Mouse (Mus musculus) retina, postnatal 1 day (tissue): Measurements from ENCODE around the gene Ifna7.
A peak's percentile ranks its signal among the peaks of the same experiment; 100 is the strongest.
"Not testable (repeated sequence)": the region's sequence is repeated elsewhere in the genome, so short reads cannot be mapped to it uniquely, and the experiment has no call there.

Source experiments
- DNase-seq: peaks from one replicate; pipeline ENCODE4 v3.0.0-alpha.2; 2012

Ifna7 gene

DNA sequence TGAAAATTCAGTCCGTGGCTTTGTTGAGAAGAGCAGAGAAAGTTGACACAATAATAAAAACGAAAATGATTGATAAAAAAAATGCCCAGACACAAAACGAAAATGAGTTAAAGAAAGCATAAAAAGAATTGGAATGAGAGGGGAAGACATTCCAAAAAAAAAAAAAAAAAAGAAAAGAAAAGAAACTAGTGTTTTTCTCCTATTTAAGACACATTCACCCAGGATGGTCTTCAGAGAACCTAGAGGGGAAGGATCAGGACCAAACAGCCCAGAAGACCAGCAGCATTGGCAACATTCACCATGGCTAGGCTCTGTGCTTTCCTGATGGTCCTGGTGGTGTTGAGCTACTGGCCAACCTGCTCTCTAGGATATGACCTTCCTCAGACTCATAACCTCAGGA, at the start of gene Ifna7:
Gene Ifna7 (plus strand): TSS at position 301 of the 400 bp plus-strand sequence.
- no peak for DNase-seq

DNA sequence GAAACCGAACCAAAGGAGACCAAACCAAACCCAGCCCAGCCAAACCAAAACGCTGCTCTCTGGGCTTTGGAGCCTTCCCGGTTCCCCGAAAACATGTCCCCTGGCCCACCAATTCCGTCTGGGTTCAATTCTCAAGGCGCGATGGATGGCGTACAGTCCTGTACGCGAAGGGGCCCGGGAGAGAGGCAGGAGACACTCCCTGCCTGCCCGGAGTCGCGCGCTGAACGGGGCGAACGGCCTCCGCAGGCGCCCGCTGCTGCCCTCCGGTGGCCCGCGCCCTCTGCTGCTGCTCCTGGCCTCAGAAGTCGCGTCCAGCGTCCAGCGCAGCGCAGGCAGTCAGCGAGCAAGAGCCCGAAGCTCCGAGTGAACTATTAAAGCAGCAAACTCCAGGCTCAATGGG, 42.5 kb upstream of the Ifna7 start, which contains the start of gene Gm13290:
Gene Gm13290 (plus strand): TSS at position 301 of the 400 bp plus-strand sequence.
- DNase-seq: not testable (repeated sequence)

DNA sequence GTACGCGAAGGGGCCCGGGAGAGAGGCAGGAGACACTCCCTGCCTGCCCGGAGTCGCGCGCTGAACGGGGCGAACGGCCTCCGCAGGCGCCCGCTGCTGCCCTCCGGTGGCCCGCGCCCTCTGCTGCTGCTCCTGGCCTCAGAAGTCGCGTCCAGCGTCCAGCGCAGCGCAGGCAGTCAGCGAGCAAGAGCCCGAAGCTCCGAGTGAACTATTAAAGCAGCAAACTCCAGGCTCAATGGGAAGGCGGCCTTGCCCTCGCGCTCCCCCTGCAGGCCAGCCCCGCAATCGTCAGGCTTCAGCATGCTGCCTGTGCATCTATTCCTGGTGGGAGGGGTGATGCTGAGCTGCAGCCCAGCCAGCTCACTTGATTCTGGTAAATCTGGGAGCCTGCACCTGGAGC, 39.4 kb upstream of the Ifna7 start, which contains the start of gene Gm13289:
Gene Gm13289 (plus strand): TSS at position 301 of the 400 bp plus-strand sequence.
- not testable (repeated sequence) for DNase-seq

- DNase-seq: not testable (repeated sequence)
These were observed 36.5 kb upstream of the Ifna7 start, which contains the start of gene Gm13272 for GRCm38 (mm10) chr4:88779550-88779949. TSS of gene Gm13272 (plus strand) at chr4:88779850.

DNA sequence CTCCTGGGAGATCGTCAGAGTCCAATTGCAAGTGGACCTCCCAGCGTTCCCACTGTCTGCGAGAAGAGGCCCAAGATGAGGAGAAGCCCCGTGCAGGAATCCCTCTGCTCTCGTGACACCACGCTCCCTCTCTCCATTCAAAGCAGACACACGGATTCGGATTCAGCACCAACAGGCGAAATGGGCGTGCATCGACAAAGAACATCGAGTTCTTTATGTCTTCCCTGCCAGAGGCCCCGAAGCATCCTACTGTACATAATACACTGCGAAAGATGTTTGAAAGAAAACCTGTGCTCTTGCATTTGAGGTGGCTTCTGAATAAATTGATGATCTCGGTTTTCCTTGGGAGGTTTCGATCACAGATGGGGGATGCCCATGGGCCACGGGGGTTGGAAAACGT, 35.7 kb upstream of the Ifna7 start:
- DNase-seq: not testable (repeated sequence)

- DNase-seq: not testable (repeated sequence)
These were observed 34.2 kb upstream of the Ifna7 start, which contains the start of gene Ifnz for GRCm38 (mm10) chr4:88781831-88782230. TSS of gene Ifnz (plus strand) at chr4:88782131.

DNA sequence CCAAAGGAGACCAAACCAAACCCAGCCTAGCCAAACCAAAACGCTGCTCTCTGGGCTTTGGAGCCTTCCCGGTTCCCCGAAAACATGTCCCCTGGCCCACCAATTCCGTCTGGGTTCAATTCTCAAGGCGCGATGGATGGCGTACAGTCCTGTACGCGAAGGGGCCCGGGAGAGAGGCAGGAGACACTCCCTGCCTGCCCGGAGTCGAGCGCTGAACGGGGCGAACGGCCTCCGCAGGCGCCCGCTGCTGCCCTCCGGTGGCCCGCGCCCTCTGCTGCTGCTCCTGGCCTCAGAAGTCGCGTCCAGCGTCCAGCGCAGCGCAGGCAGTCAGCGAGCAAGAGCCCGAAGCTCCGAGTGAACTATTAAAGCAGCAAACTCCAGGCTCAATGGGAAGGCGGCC, 33.7 kb upstream of the Ifna7 start:
- DNase-seq: not testable (repeated sequence)

- DNase-seq: not testable (repeated sequence)
These were observed 30.6 kb upstream of the Ifna7 start, which contains the start of gene Gm13276 for GRCm38 (mm10) chr4:88785409-88785808. TSS of gene Gm13276 (plus strand) at chr4:88785709.

GRCm38 (mm10) chr4:88788402-88788801, 27.6 kb upstream of the Ifna7 start, which contains the start of gene Gm13277:
TSS of gene Gm13277 (plus strand) at chr4:88788632.
- not testable (repeated sequence) for DNase-seq

GRCm38 (mm10) chr4:88791250-88791649, 24.8 kb upstream of the Ifna7 start, which contains the start of gene Gm13278:
TSS of gene Gm13278 (plus strand) at chr4:88791550.
- DNase-seq: not testable (repeated sequence)

GRCm38 (mm10) chr4:88793936-88794675, 21.9 kb upstream of the Ifna7 start, which contains the start of gene Gm13275:
TSS of gene Gm13275 (plus strand) at chr4:88794487.
- DNase-seq: not testable (repeated sequence)

DNA sequence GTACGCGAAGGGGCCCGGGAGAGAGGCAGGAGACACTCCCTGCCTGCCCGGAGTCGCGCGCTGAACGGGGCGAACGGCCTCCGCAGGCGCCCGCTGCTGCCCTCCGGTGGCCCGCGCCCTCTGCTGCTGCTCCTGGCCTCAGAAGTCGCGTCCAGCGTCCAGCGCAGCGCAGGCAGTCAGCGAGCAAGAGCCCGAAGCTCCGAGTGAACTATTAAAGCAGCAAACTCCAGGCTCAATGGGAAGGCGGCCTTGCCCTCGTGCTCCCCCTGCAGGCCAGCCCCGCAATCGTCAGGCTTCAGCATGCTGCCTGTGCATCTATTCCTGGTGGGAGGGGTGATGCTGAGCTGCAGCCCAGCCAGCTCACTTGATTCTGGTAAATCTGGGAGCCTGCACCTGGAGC, 18.9 kb upstream of the Ifna7 start, which contains the start of gene Gm13279:
Gene Gm13279 (plus strand): TSS at position 301 of the 400 bp plus-strand sequence.
- not testable (repeated sequence) for DNase-seq

- not testable (repeated sequence) for DNase-seq
These were observed 16.7 kb upstream of the Ifna7 start, which contains the start of gene Gm13285 for GRCm38 (mm10) chr4:88799365-88799764. TSS of gene Gm13285 (plus strand) at chr4:88799665.

GRCm38 (mm10) chr4:88802954-88803353, 13.1 kb upstream of the Ifna7 start, which contains the start of gene Gm13287:
TSS of gene Gm13287 (plus strand) at chr4:88803254.
- DNase-seq: not testable (repeated sequence)

DNA sequence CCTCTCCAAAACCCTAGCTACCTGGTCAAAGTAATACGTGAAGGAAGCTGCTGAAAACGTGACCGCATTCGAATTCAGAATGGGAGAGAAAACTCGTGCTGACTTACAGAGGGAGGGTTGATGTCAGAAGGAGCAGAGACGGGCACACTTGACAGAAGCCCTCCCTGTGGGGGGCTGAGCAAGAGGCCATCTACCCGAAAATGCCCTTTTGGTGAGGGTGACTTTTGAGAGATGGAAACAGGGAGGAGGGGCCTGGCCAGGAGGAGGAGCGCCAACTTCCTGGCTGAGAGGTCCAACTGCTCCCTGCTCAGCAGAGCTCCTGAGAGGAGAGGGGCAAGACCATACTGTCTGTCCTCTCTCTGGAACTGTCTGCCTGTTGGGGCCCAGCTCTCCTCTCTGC, 10.8 kb upstream of the Ifna7 start, which contains the start of gene Gm13288:
Gene Gm13288 (plus strand): TSS at position 301 of the 400 bp plus-strand sequence.
- DNase-seq: not testable (repeated sequence)

- not testable (repeated sequence) for DNase-seq
These were observed 10.3 kb upstream of the Ifna7 start for GRCm38 (mm10) chr4:88805761-88806160.

DNA sequence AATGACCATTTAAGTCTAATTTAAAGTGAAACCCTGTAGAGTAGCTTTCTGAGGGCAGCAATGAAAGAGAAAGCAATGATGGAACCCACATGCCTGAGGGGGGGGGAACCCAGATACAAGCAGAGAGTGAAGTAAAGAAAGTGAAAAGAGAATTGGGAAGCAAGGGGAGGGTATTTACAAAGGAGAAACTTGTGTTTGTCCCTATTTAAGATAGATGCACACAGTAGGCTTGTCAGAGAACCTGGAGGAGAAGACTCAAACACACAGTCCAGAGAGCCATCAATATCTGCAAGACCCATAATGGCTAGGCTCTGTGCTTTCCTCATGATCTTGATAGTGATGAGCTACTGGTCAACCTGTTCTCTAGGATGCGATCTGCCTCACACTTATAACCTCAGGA, 3.6 kb downstream of the Ifna7 start, which contains the start of gene Ifna11:
Gene Ifna11 (plus strand): TSS at position 301 of the 400 bp plus-strand sequence.
- no peak for DNase-seq

GRCm38 (mm10) chr4:88822995-88823394, 7.0 kb downstream of the Ifna7 start:
- peak; percentile 48 for DNase-seq

- DNase-seq: not testable (repeated sequence)
These were observed 11.1 kb downstream of the Ifna7 start, which contains the start of gene Ifna6 for GRCm38 (mm10) chr4:88827116-88827515. TSS of gene Ifna6 (plus strand) at chr4:88827416.

DNA sequence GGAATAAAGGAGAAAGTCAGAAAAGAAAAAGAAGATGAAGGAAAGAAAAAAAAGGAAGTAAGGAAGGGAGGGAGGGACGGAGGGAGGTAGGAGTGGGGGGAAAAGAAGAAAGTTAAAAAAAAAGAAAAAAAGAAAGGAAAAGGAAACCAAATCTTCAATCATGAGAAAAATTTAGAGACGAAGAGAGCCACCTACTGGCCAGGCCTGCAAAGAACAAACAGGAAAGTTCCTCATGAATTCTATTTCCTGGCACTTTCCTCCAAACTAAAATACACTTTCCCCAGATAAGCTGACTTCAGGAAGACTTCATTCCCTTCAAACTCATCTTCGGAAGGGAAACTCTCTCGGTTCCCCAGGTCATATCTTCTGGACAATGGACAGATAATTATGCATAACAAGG, 14.5 kb downstream of the Ifna7 start:
- peak; percentile 26 for DNase-seq

DNA sequence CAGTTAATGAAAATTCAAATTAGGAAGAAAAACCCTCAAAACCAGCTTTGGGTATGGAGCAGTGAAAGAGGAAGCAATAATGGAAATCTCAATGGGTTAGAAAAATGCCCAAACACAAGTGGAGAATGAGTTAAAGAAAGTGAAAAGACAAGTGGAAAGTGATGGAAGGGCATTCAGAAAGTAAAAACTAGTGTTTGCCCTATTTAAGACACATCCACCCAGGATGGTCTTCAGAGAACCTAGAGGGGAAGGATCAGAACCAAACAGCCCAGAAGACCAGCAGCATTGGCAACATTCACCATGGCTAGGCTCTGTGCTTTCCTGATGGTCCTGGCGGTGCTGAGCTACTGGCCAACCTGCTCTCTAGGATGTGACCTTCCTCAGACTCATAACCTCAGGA, 19.2 kb downstream of the Ifna7 start, which contains the start of gene Ifna5:
Gene Ifna5 (plus strand): TSS at position 301 of the 400 bp plus-strand sequence.
- DNase-seq: not testable (repeated sequence)

DNA sequence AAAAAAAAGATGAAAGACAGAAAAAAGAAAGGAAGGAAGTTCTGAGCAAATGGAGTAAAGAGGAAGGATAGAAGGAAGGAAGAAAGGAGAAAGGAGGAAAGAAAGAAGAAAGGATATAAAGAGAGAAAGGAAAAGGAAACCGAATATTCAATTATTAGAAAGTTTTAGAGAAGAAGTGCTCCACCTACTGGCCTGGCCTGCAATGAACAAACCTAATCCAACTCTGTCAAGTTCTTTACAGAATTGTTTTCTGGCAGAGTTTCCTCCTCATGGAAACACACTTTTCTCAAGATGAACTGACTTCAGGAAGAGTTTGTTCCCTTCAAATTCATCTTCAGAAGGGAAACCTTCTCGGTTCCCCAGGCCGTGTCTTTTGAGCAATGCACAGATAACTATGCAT, 22.8 kb downstream of the Ifna7 start:
- DNase-seq: peak; percentile 14

- no peak for DNase-seq
These were observed 24.0 kb downstream of the Ifna7 start for GRCm38 (mm10) chr4:88840058-88840457.
